In the genomic region with DNA sequence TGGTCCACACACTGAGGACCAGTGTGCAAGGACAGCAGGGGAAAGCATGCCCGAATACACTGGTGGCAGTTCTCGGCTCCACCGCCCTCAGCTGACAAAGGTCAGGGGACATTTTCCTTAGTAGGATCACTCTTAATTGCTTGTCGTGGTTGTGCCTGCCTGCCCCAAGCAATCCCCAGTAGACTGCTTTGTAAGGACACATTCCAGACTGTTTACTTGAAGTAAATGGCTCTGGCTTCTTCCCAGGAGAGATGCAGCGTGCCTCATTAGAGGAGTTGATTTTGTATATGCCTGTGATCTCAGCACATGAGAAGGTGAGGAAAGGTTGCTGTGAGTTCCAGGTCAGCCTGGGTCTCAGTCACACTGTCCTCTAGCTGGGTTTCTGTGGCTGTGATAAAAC, we compare ENCODE assay signal across 16 mouse cellular contexts.
"Had no signal": no experiment of that assay in that cellular context is flagged by ENCODE, and none has a peak within 500 bp of the region (broad histone marks: within the 10 kb centered on the region; RNA-seq: fewer than 3 reads in every experiment).

No protein-coding gene starts in this region.

- H3K27ac ChIP-seq: kidney, postnatal 0 days; layer of hippocampus, adult 2 months; limb, embryonic 12.5 days; liver, embryonic 15.5 days; midbrain, embryonic 10.5 days; neural tube, embryonic 15.5 days; stomach, postnatal 0 days had no signal

- H3K9ac ChIP-seq: limb, embryonic 12.5 days; liver, embryonic 15.5 days; neural tube, embryonic 15.5 days had no signal

- H3K4me3 ChIP-seq: layer of hippocampus, adult 2 months; limb, embryonic 12.5 days; liver, embryonic 15.5 days; midbrain, embryonic 10.5 days; myocyte; neural tube, embryonic 15.5 days had no signal

- H3K36me3 ChIP-seq: liver, embryonic 15.5 days; midbrain, embryonic 10.5 days; neural tube, embryonic 15.5 days had no signal

- H3K27me3 ChIP-seq: limb, embryonic 12.5 days; liver, embryonic 15.5 days; neural tube, embryonic 15.5 days had no signal

- DNase-seq: lung, adult 2 months; lung, postnatal 10 days; lung, postnatal 4 days; midbrain, embryonic 14.5 days; right cerebral cortex, adult 18-20 months; thymus, postnatal 4 days had no signal

- H3K4me1 ChIP-seq: limb, embryonic 12.5 days; liver, embryonic 15.5 days; neural tube, embryonic 15.5 days had no signal

- ATAC-seq: inflammation-experienced regulatory T-cells, adult 6 months had no signal

- H3K9me3 ChIP-seq: limb, embryonic 12.5 days; liver, embryonic 15.5 days; midbrain, embryonic 10.5 days; neural tube, embryonic 15.5 days had no signal

- H3K4me2 ChIP-seq: limb, embryonic 12.5 days; liver, embryonic 11.5 days; liver, embryonic 15.5 days; neural tube, embryonic 15.5 days had no signal
